Mouse (Mus musculus) central nervous system, embryonic 11.5 days (tissue): ENCODE measurements around the gene Esrp2. TPM values are rescaled to one million over a fixed set of nuclear protein-coding genes. Genes with fewer than 3 reads are reported as not detected.

ENCODE experiments used
- polyA plus RNA-seq: library from polyadenylated mRNA; depleted of rRNA; stranded (reverse); fragments of >200 nt; gene quantifications from 2 replicates; pipeline ENCODE4 v1.2.3, GENCODE M21; 2012; rRNA removed

Esrp2 gene
- polyA plus RNA-seq: 1.3 and 2.7 TPM in 2 replicates

GRCm38 (mm10) chr8:106136156-106137130, at the start of gene Esrp2:
Esrp2 (minus strand) TSS chr8:106136974.

GRCm38 (mm10) chr8:106168356-106169016, 31.7 kb upstream of the Esrp2 start, which contains the start of gene Slc7a6:
Slc7a6 (plus strand) TSS chr8:106168857.

GRCm38 (mm10) chr8:106149801-106150652, 13.3 kb upstream of the Esrp2 start, which contains the start of gene Pla2g15:
Pla2g15 (plus strand) TSS chr8:106150399.

Other genes with a start within 250 kb of the Esrp2 start
- gene Nrn1l, start 243.4 kb downstream of the Esrp2 start, polyA plus RNA-seq: 0.68 and 1.7 TPM in 2 replicates
- gene Pskh1, start 236.5 kb downstream of the Esrp2 start, polyA plus RNA-seq: 18.8 and 37.9 TPM in 2 replicates
- gene Ctrl, start 203.1 kb downstream of the Esrp2 start, polyA plus RNA-seq: 4.3 and 4.7 TPM in 2 replicates
- gene Psmb10, start 198.5 kb downstream of the Esrp2 start, polyA plus RNA-seq: 31.9 and 69.0 TPM in 2 replicates
- gene Lcat, start 193.6 kb downstream of the Esrp2 start, polyA plus RNA-seq: 2.9 and 5.5 TPM in 2 replicates
- 16.1 and 33.0 TPM in 2 replicates for gene Slc12a4, start 170.9 kb downstream of the Esrp2 start, polyA plus RNA-seq
- gene Dpep3, start 157.5 kb downstream of the Esrp2 start, polyA plus RNA-seq: not detected in 2 replicates
- gene Dus2, start 145.6 kb downstream of the Esrp2 start, polyA plus RNA-seq: 16.8 and 20.7 TPM in 2 replicates
- gene Dpep2nb, start 131.0 kb downstream of the Esrp2 start, polyA plus RNA-seq: not detected in 2 replicates
- 11.4 and 12.7 TPM in 2 replicates for gene Ddx28, start 125.1 kb downstream of the Esrp2 start, polyA plus RNA-seq
- gene Nfatc3, start 78.1 kb downstream of the Esrp2 start, polyA plus RNA-seq: 12.8 and 27.0 TPM in 2 replicates
- 11.1 and 11.7 TPM in 2 replicates for gene Pla2g15, start 13.4 kb upstream of the Esrp2 start, polyA plus RNA-seq
- 42.4 and 53.0 TPM in 2 replicates for gene Slc7a6, start 31.9 kb upstream of the Esrp2 start, polyA plus RNA-seq
- 48.7 and 66.0 TPM in 2 replicates for gene Slc7a6os, start 74.0 kb upstream of the Esrp2 start, polyA plus RNA-seq
- gene Prmt7, start 74.0 kb upstream of the Esrp2 start, polyA plus RNA-seq: 34.2 and 39.2 TPM in 2 replicates
- 7.8 and 9.7 TPM in 2 replicates for gene Smpd3, start 201.0 kb upstream of the Esrp2 start, polyA plus RNA-seq